Mouse (Mus musculus) heart, embryonic 14.5 days (tissue): ENCODE data around the gene Klf3. TPM values are rescaled to one million over a fixed set of nuclear protein-coding genes. Genes with fewer than 3 reads are reported as not detected.

Experiments used
- ATAC-seq: fragments of 200-750 bp; cut with Nextera tagmentation; 2 replicates; pipeline ENCODE4 v1.8.0; 2017; ENCODE audit warnings: low read depth, moderate TSS enrichment; ENCODE audit not compliant: insufficient number of reproducible peaks, insufficient read depth, low FRiP score
- H3K27ac ChIP-seq, 2 experiments: fragments of 200-500 bp in 1 of 2; fragments of 300-500 bp in 1 of 2; sonication (generic) in 1 of 2; replicated peaks in 1 of 2; 2 replicates each; pipeline ENCODE4 v1.5.1; 2012 to 2014; ENCODE audit warnings: low read depth in 2 of 2, low read length in 2 of 2, control low read depth in 1 of 2, mild to moderate bottlenecking in 1 of 2, mixed read lengths in 1 of 2; ENCODE audit not compliant: control insufficient read depth in 1 of 2, insufficient read depth in 1 of 2
- H3K27me3 ChIP-seq: fragments of 300-500 bp; sonication (generic); 2 replicates; pipeline ENCODE4 v1.6.1; 2014; ENCODE audit warnings: mild to moderate bottlenecking, low read length, control low read depth; ENCODE audit not compliant: control insufficient read depth, insufficient read depth
- H3K36me3 ChIP-seq: fragments of 300-500 bp; sonication (generic); 2 replicates; pipeline ENCODE4 v1.6.1; 2014; ENCODE audit warnings: mild to moderate bottlenecking, control low read depth, low read length, mixed read lengths; ENCODE audit not compliant: control insufficient read depth, insufficient read depth
- H3K4me1 ChIP-seq, 2 experiments: fragments of 200-500 bp in 1 of 2; fragments of 300-500 bp in 1 of 2; sonication (generic) in 1 of 2; 2 replicates each; pipeline ENCODE4 v1.6.1; 2012 to 2014; ENCODE audit warnings: low read length in 2 of 2, control low read depth in 1 of 2, mixed read lengths in 1 of 2; ENCODE audit not compliant: control insufficient read depth in 2 of 2, insufficient read depth in 2 of 2
- H3K4me2 ChIP-seq: fragments of 300-500 bp; sonication (generic); 2 replicates; pipeline ENCODE4 v1.6.1; 2014; ENCODE audit warnings: mild to moderate bottlenecking, low read length
- H3K4me3 ChIP-seq, 2 experiments: fragments of 200-500 bp in 1 of 2; fragments of 300-500 bp in 1 of 2; sonication (generic) in 1 of 2; 2 replicates each; pipeline ENCODE4 v1.5.1; 2012 to 2014; ENCODE audit warnings: low read length in 2 of 2, mild to moderate bottlenecking in 2 of 2, control low read depth in 1 of 2, low read depth in 1 of 2, moderate library complexity in 1 of 2; ENCODE audit not compliant: control insufficient read depth in 1 of 2, insufficient read depth in 1 of 2
- H3K9ac ChIP-seq: fragments of 300-500 bp; sonication (generic); 2 replicates; pipeline ENCODE4 v1.6.1; 2014; ENCODE audit warnings: mild to moderate bottlenecking, low read length
- H3K9me3 ChIP-seq: fragments of 300-500 bp; sonication (generic); 2 replicates; pipeline ENCODE4 v1.6.1; 2016; ENCODE audit warnings: low read length, control low read depth; ENCODE audit not compliant: control insufficient read depth
- WGBS: fragments of 180-500 bp; shearing (Covaris S2); extraction: QIAGEN DNeasy Blood & Tissue Kit; methylation state at CpG from one replicate; pipeline ENCODE4 v1.1.7; 2014; 5-methylcytosine and 5-hydroxymethylcytosine counted together
- polyA plus RNA-seq: library from polyadenylated mRNA; unstranded; fragments of >200 nt; fragmentation: Nextera tagmentation; extraction: Ambion mirVana; gene quantifications from 2 replicates; pipeline ENCODE4 v1.2.1, GENCODE M21; 2014

Gene Klf3
- polyA plus RNA-seq: 51.9 and 52.1 TPM in 2 replicates

GRCm38 (mm10) chr5:64802795-64803719 is at the start of gene Klf3:
Klf3 (plus strand) TSS chr5:64803388.
- Histone ChIP-seq H3K4me1 (peaks cover 10 to 26% of the 10 kb centered on the region in 2 experiments), H3K4me3 (peak within 1 kb of the TSS; percentile 86 to 98), H3K36me3 (no peaks in the 10 kb centered on the region), H3K9me3 (peaks cover 4% of the 10 kb centered on the region; the same call in 1 of the 2 replicates), H3K9ac (peak within 1 kb of the TSS; percentile 96), H3K27ac (peak within 1 kb of the TSS; percentile 97 to 99), H3K27me3 (no peaks in the 10 kb centered on the region), H3K4me2 (peak within 1 kb of the TSS; percentile 85)
- WGBS: 1% methylated on average over 68 of the region's 116 CpGs
- peak; percentile 93 for ATAC-seq

GRCm38 (mm10) chr5:64762295-64762694 is 40.9 kb upstream of the Klf3 start:
- no peak for ATAC-seq
- WGBS: 86% methylated on average over 4 of the region's 4 CpGs

DNA sequence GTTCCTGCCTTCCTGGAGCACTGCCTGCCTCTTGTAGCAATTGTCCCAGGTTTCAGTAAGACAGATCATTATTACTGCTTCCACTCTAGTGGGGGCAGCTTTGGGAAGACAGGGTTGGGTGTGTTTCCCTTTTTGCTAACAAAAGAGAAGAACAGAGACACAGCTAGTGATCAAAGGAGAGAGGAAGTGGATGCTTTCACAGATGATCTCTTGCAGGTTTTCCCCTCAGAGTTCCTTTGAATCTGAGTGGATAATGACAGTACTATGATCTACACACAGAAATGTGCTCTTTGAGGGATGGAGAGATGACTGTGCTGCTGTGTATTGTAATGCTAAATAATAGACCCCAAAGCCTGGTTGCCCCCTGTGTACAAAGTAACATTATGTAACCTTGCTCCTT is 38.7 kb upstream of the Klf3 start:
- H3K9me3 ChIP-seq: peaks cover 16% of the 10 kb centered on the region
- H3K4me3 ChIP-seq: no peak overlapping the region
- no peak for ATAC-seq
- no peak overlapping the region for H3K27ac ChIP-seq
- no peak overlapping the region for H3K4me2 ChIP-seq
- no peak overlapping the region for H3K9ac ChIP-seq
- no peaks in the 10 kb centered on the region for H3K27me3 ChIP-seq
- no peaks in the 10 kb centered on the region for H3K36me3 ChIP-seq
- no peaks in the 10 kb centered on the region for H3K4me1 ChIP-seq

More at GRCm38 (mm10) chr5:64762295-64762694, 40.9 kb upstream of the Klf3 start:
- H3K9me3 ChIP-seq: peaks cover 11% of the 10 kb centered on the region; the same call in 1 of the 2 replicates
- no peak overlapping the region for H3K4me2 ChIP-seq
- no peaks in the 10 kb centered on the region for H3K4me1 ChIP-seq
- no peak overlapping the region for H3K9ac ChIP-seq
- no peak overlapping the region for H3K4me3 ChIP-seq
- no peak overlapping the region for H3K27ac ChIP-seq
- no peaks in the 10 kb centered on the region for H3K36me3 ChIP-seq
- H3K27me3 ChIP-seq: no peaks in the 10 kb centered on the region

DNA sequence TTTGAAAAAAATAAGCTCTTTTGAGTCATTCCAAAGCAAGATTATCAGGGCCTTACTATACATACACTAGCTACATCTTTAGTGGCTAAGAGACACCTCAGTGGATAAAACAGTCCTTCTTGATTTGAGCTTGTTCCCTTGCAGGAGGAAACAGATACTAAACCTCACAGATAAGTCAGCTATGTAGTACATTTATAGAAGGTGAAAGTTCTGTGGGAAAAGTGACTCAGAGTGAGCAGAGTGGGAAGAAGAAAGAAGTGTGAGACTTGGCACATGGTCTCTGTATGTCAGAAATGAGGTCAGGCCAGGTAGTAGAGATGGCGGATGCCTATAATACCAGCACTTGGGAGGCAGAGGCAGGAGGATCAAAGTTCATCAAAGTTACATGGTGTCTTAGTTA is 37.4 kb upstream of the Klf3 start:
- no peak overlapping the region for H3K27ac ChIP-seq

GRCm38 (mm10) chr5:64766626-64767025 is 36.6 kb upstream of the Klf3 start:
- Histone ChIP-seq H3K4me2 (no peak overlapping the region), H3K4me1 (no peaks in the 10 kb centered on the region), H3K9ac (no peak overlapping the region), H3K9me3 (peaks cover 11% of the 10 kb centered on the region), H3K27me3 (no peaks in the 10 kb centered on the region), H3K36me3 (no peaks in the 10 kb centered on the region), H3K27ac (no peak overlapping the region), H3K4me3 (no peak overlapping the region)
- 93% methylated on average over 2 of the region's 2 CpGs for WGBS
- ATAC-seq: no peak

More for the DNA sequence above, 37.4 kb upstream of the Klf3 start:
- H3K9ac ChIP-seq: no peak overlapping the region
- no peak overlapping the region for H3K4me2 ChIP-seq
- H3K4me1 ChIP-seq: no peaks in the 10 kb centered on the region
- 91% methylated on average over 1 of the region's 1 CpGs for WGBS
- no peaks in the 10 kb centered on the region for H3K27me3 ChIP-seq
- no peak for ATAC-seq
- no peaks in the 10 kb centered on the region for H3K36me3 ChIP-seq
- H3K4me3 ChIP-seq: no peak overlapping the region
- peaks cover 11% of the 10 kb centered on the region for H3K9me3 ChIP-seq

GRCm38 (mm10) chr5:64771619-64772018 is 31.6 kb upstream of the Klf3 start:
- H3K4me2 ChIP-seq: no peak overlapping the region
- H3K9ac ChIP-seq: no peak overlapping the region
- H3K36me3 ChIP-seq: no peaks in the 10 kb centered on the region
- 82% methylated on average over 2 of the region's 2 CpGs for WGBS
- no peaks in the 10 kb centered on the region for H3K27me3 ChIP-seq
- ATAC-seq: no peak
- peaks cover 5% of the 10 kb centered on the region for H3K9me3 ChIP-seq
- no peak overlapping the region for H3K4me3 ChIP-seq
- H3K27ac ChIP-seq: no peak overlapping the region
- H3K4me1 ChIP-seq: no peaks in the 10 kb centered on the region

DNA sequence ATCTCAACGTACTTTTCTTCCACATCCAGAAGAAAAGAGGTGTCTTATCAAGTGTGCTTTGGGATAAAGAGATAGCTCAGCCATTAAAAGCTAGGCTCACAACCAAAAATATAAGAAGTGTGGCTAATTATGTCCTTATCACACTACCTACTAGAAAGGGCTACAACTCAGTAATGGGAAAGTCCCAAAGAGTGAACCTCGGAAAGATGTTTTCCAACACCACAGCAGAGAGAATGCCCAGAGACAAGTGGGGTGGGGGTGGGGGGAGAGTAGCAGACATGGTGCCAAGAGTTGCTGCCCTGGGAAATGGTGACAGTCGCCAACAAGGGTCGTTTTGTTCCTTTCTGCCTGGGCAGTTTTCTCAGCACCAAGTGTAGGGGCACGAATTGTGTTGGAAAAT is 25.0 kb upstream of the Klf3 start:
- Histone ChIP-seq H3K27ac (no peak overlapping the region), H3K9me3 (no peaks in the 10 kb centered on the region)

More for the DNA sequence above, 25.0 kb upstream of the Klf3 start:
- no peak overlapping the region for H3K9ac ChIP-seq
- no peaks in the 10 kb centered on the region for H3K27me3 ChIP-seq
- H3K4me1 ChIP-seq: no peaks in the 10 kb centered on the region
- H3K4me3 ChIP-seq: no peak overlapping the region
- no peak for ATAC-seq
- no peaks in the 10 kb centered on the region for H3K36me3 ChIP-seq
- WGBS: 60% methylated on average over 5 of the region's 5 CpGs
- H3K4me2 ChIP-seq: no peak overlapping the region
